Mouse (Mus musculus) liver, embryonic 11.5 days (tissue): ENCODE results near the gene Rbm19. TPM values are rescaled to one million over a fixed set of nuclear protein-coding genes. Genes with fewer than 3 reads are reported as not detected.

Experiments used
- ATAC-seq: fragments of 200-750 bp; cut with Nextera tagmentation; replicated peaks from 2 replicates; pipeline ENCODE4 v1.8.0; 2017; ENCODE audit warnings: moderate number of reproducible peaks, mild to moderate bottlenecking, moderate TSS enrichment, moderate library complexity; ENCODE audit not compliant: low FRiP score
- DNase-seq: peaks from one replicate; pipeline ENCODE4 v3.0.0-alpha.2; 2017; ENCODE audit warnings: low spot score
- H3K27ac ChIP-seq: fragments of 300-500 bp; sonication (generic); 2 replicates; pipeline ENCODE4 v1.5.1; 2014; ENCODE audit warnings: mild to moderate bottlenecking, low read depth, low read length, control low read depth
- H3K27me3 ChIP-seq: fragments of 300-500 bp; sonication (generic); replicated peaks from 2 replicates; pipeline ENCODE4 v1.6.1; 2014; ENCODE audit warnings: low read length, mixed read lengths; ENCODE audit not compliant: control insufficient read depth, insufficient read depth
- H3K36me3 ChIP-seq: fragments of 300-500 bp; sonication (generic); 2 replicates; pipeline ENCODE4 v1.6.1; 2014; ENCODE audit warnings: mild to moderate bottlenecking, low read length, moderate library complexity, mixed read lengths; ENCODE audit not compliant: control insufficient read depth, insufficient read depth
- H3K4me1 ChIP-seq: fragments of 300-500 bp; sonication (generic); replicated peaks from 2 replicates; pipeline ENCODE4 v1.6.1; 2014; ENCODE audit warnings: low read length, mixed read lengths; ENCODE audit not compliant: control insufficient read depth, insufficient read depth
- H3K4me2 ChIP-seq: fragments of 300-500 bp; sonication (generic); 2 replicates; pipeline ENCODE4 v1.6.1; 2014; ENCODE audit warnings: mild to moderate bottlenecking, control low read depth, moderate library complexity
- H3K4me3 ChIP-seq: fragments of 300-500 bp; sonication (generic); 2 replicates; pipeline ENCODE4 v1.5.1; 2014; ENCODE audit warnings: low read depth, low read length, control low read depth
- H3K9ac ChIP-seq: fragments of 300-500 bp; sonication (generic); 2 replicates; pipeline ENCODE4 v1.6.1; 2014; ENCODE audit warnings: low read depth, low read length, control low read depth
- H3K9me3 ChIP-seq: fragments of 300-500 bp; sonication (generic); 2 replicates; pipeline ENCODE4 v1.6.1; 2016; ENCODE audit warnings: low read length, inconsistent platforms, mixed read lengths; ENCODE audit not compliant: control insufficient read depth
- WGBS: fragments of 180-500 bp; shearing (Covaris S2); extraction: QIAGEN DNeasy Blood & Tissue Kit; methylation state at CpG from one replicate; pipeline ENCODE4 v1.1.7; 2014; 5-methylcytosine and 5-hydroxymethylcytosine counted together
- polyA plus RNA-seq: library from polyadenylated mRNA; unstranded; fragments of >200 nt; fragmentation: Nextera tagmentation; extraction: Ambion mirVana; gene quantifications from 2 replicates; pipeline ENCODE4 v1.2.1, GENCODE M21; 2014

Rbm19 gene
- polyA plus RNA-seq, 1 experiment from 2014 or later, result 31.8 TPM

GRCm38 (mm10) chr5:120191620-120192019, 75.4 kb downstream of the Rbm19 start:
- Histone ChIP-seq H3K4me3 (no peak overlapping the region), H3K9ac (no peak overlapping the region), H3K4me2 (no peak overlapping the region), H3K4me1 (peaks cover 4% of the 10 kb centered on the region), H3K9me3 (no peaks in the 10 kb centered on the region), H3K36me3 (no peaks in the 10 kb centered on the region), H3K27ac (no peak overlapping the region), H3K27me3 (no peaks in the 10 kb centered on the region)
- ATAC-seq (no peak), DNase-seq (no peak)
- 85% methylated on average over 9 of the region's 9 CpGs for WGBS

GRCm38 (mm10) chr5:120194309-120194941, 78.2 kb downstream of the Rbm19 start:
- ATAC-seq (no peak), DNase-seq (no peak)
- Histone ChIP-seq H3K4me3 (no peak overlapping the region), H3K27ac (no peak overlapping the region), H3K4me1 (peaks cover 4% of the 10 kb centered on the region), H3K36me3 (peaks cover 7% of the 10 kb centered on the region; the same call in 1 of the 2 replicates), H3K27me3 (no peaks in the 10 kb centered on the region), H3K4me2 (no peak overlapping the region), H3K9ac (no peak overlapping the region), H3K9me3 (no peaks in the 10 kb centered on the region)
- 49% methylated on average over 16 of the region's 16 CpGs for WGBS

- Histone ChIP-seq H3K4me1 (peaks cover 4% of the 10 kb centered on the region), H3K4me3 (no peak overlapping the region), H3K4me2 (no peak overlapping the region), H3K9me3 (no peaks in the 10 kb centered on the region), H3K27ac (no peak overlapping the region), H3K27me3 (no peaks in the 10 kb centered on the region), H3K36me3 (peaks cover 12% of the 10 kb centered on the region), H3K9ac (no peak overlapping the region)
- 33% methylated on average over 13 of the region's 13 CpGs for WGBS
- ATAC-seq, result no peak
- DNase-seq, result no peak
Observed at GRCm38 (mm10) chr5:120194948-120195347, 78.7 kb downstream of the Rbm19 start.

GRCm38 (mm10) chr5:120196879-120197278, 80.6 kb downstream of the Rbm19 start:
- H3K4me1 ChIP-seq, result peaks cover 4% of the 10 kb centered on the region
- H3K9me3 ChIP-seq, result no peaks in the 10 kb centered on the region
- no peak overlapping the region for H3K27ac ChIP-seq
- H3K27me3 ChIP-seq, result no peaks in the 10 kb centered on the region
- WGBS, result 79% methylated on average over 9 of the region's 9 CpGs
- no peak overlapping the region for H3K9ac ChIP-seq
- ATAC-seq (no peak), DNase-seq (no peak)
- no peak overlapping the region for H3K4me2 ChIP-seq
- no peak overlapping the region for H3K4me3 ChIP-seq
- H3K36me3 ChIP-seq, result peaks cover 15% of the 10 kb centered on the region

GRCm38 (mm10) chr5:120197813-120198387, 81.6 kb downstream of the Rbm19 start:
- Histone ChIP-seq H3K9me3 (no peaks in the 10 kb centered on the region), H3K9ac (no peak overlapping the region), H3K4me2 (no peak overlapping the region), H3K36me3 (peaks cover 15% of the 10 kb centered on the region), H3K4me1 (peaks cover 4% of the 10 kb centered on the region; the same call in 1 of the 2 replicates), H3K4me3 (no peak overlapping the region), H3K27ac (no peak overlapping the region), H3K27me3 (no peaks in the 10 kb centered on the region)
- ATAC-seq (no peak), DNase-seq (no peak)
- 90% methylated on average over 10 of the region's 10 CpGs for WGBS

- DNase-seq (no peak), ATAC-seq (no peak)
- H3K27ac ChIP-seq, result no peak overlapping the region
- H3K9me3 ChIP-seq, result no peaks in the 10 kb centered on the region
- no peaks in the 10 kb centered on the region; the same call in 1 of the 2 replicates for H3K4me1 ChIP-seq
- no peak overlapping the region for H3K9ac ChIP-seq
- no peaks in the 10 kb centered on the region for H3K27me3 ChIP-seq
- WGBS, result 93% methylated on average over 7 of the region's 7 CpGs
- no peak overlapping the region for H3K4me2 ChIP-seq
- no peak overlapping the region for H3K4me3 ChIP-seq
- peaks cover 15% of the 10 kb centered on the region for H3K36me3 ChIP-seq
Observed at GRCm38 (mm10) chr5:120199865-120200264, 83.6 kb downstream of the Rbm19 start.

GRCm38 (mm10) chr5:120204316-120204715, 88.1 kb downstream of the Rbm19 start:
- no peak overlapping the region for H3K4me3 ChIP-seq
- ATAC-seq (no peak), DNase-seq (no peak)
- H3K4me2 ChIP-seq, result no peak overlapping the region
- no peaks in the 10 kb centered on the region for H3K9me3 ChIP-seq
- H3K4me1 ChIP-seq, result no peaks in the 10 kb centered on the region
- peaks cover 8% of the 10 kb centered on the region for H3K27me3 ChIP-seq
- no peak overlapping the region for H3K27ac ChIP-seq
- H3K36me3 ChIP-seq, result peaks cover 8% of the 10 kb centered on the region
- WGBS, result 66% methylated on average over 3 of the region's 3 CpGs
- H3K9ac ChIP-seq, result no peak overlapping the region

GRCm38 (mm10) chr5:120206313-120206943, 90.2 kb downstream of the Rbm19 start:
- H3K4me3 ChIP-seq, result no peak overlapping the region
- no peak overlapping the region for H3K27ac ChIP-seq
- no peaks in the 10 kb centered on the region for H3K36me3 ChIP-seq
- DNase-seq (no peak), ATAC-seq (no peak)
- no peak overlapping the region for H3K9ac ChIP-seq
- 58% methylated on average over 12 of the region's 12 CpGs for WGBS
- no peaks in the 10 kb centered on the region for H3K4me1 ChIP-seq
- no peak overlapping the region for H3K4me2 ChIP-seq
- H3K9me3 ChIP-seq, result no peaks in the 10 kb centered on the region
- peaks cover 26% of the 10 kb centered on the region for H3K27me3 ChIP-seq

GRCm38 (mm10) chr5:120207492-120207891, 91.2 kb downstream of the Rbm19 start:
- WGBS, result 69% methylated on average over 4 of the region's 4 CpGs

More at GRCm38 (mm10) chr5:120207492-120207891, 91.2 kb downstream of the Rbm19 start:
- Histone ChIP-seq H3K9ac (no peak overlapping the region), H3K4me3 (no peak overlapping the region), H3K4me1 (no peaks in the 10 kb centered on the region), H3K36me3 (no peaks in the 10 kb centered on the region), H3K4me2 (no peak overlapping the region), H3K27ac (no peak overlapping the region), H3K9me3 (no peaks in the 10 kb centered on the region), H3K27me3 (peaks cover 27% of the 10 kb centered on the region)
- ATAC-seq, result no peak
- no peak for DNase-seq
